In genomic region chr5:67650021-67650420, GRCm38 (mm10) we compare ENCODE assay signal across 30 mouse cellular contexts. TPM values are rescaled to one million over a fixed set of nuclear protein-coding genes. Genes with fewer than 3 reads are reported as not detected.
"Had no signal": no experiment of that assay in that cellular context is flagged by ENCODE, and none has a peak within 500 bp of the region (broad histone marks: within the 10 kb centered on the region; RNA-seq: fewer than 3 reads in every experiment).

No protein-coding gene starts in this region.

- ATAC-seq: forebrain, embryonic 13.5 days; forebrain, embryonic 14.5 days; forebrain, embryonic 15.5 days; forebrain, embryonic 16.5 days; forebrain, postnatal 0 days had no signal

- H3K27me3 ChIP-seq: embryonic facial prominence, embryonic 12.5 days; forebrain, embryonic 13.5 days; forebrain, embryonic 15.5 days had no signal

- H3K9ac ChIP-seq: embryonic facial prominence, embryonic 12.5 days; embryonic facial prominence, embryonic 13.5 days; embryonic facial prominence, embryonic 15.5 days; forebrain, embryonic 12.5 days; forebrain, embryonic 13.5 days; forebrain, embryonic 15.5 days; forebrain, postnatal 0 days had no signal

- DNase-seq: cerebellum, adult 2 months; cerebellum, adult 8-10 months; cerebellum, adult 9-10 months; cerebellum, adult 9-11 months; cerebellum, postnatal 10 days; cerebellum, postnatal 14 days; cerebellum, postnatal 25 days; cerebellum, postnatal 36 days; embryo, embryonic 11 days; forebrain, postnatal 0 days; gastrocnemius, adult 2 months; gastrocnemius, postnatal 10 days; gastrocnemius, postnatal 14 days; gastrocnemius, postnatal 25 days; gastrocnemius, postnatal 36 days; heart, adult 18-20 months; heart, adult 2 months had no signal

- H3K4me2 ChIP-seq: embryonic facial prominence, embryonic 12.5 days; embryonic facial prominence, embryonic 13.5 days; embryonic facial prominence, embryonic 15.5 days; forebrain, embryonic 12.5 days; forebrain, embryonic 13.5 days; forebrain, embryonic 15.5 days had no signal

- H3K36me3 ChIP-seq: embryonic facial prominence, embryonic 10.5 days; embryonic facial prominence, embryonic 12.5 days; embryonic facial prominence, embryonic 13.5 days; embryonic facial prominence, embryonic 15.5 days had no signal

- H3K4me1 ChIP-seq: embryonic facial prominence, embryonic 15.5 days; forebrain, embryonic 13.5 days; forebrain, embryonic 15.5 days had no signal

- H3K27ac ChIP-seq: embryonic facial prominence, embryonic 10.5 days; embryonic facial prominence, embryonic 12.5 days; embryonic facial prominence, embryonic 13.5 days; embryonic facial prominence, embryonic 15.5 days; forebrain, embryonic 10.5 days; forebrain, embryonic 12.5 days; forebrain, embryonic 13.5 days; forebrain, embryonic 15.5 days; gastrocnemius, adult 2 months; heart, adult 2 months had no signal

- H3K9me3 ChIP-seq: embryonic facial prominence, embryonic 10.5 days; embryonic facial prominence, embryonic 12.5 days; embryonic facial prominence, embryonic 13.5 days; embryonic facial prominence, embryonic 15.5 days; forebrain, embryonic 10.5 days; forebrain, embryonic 12.5 days; forebrain, embryonic 15.5 days had no signal

- H3K4me3 ChIP-seq: embryonic facial prominence, embryonic 10.5 days; embryonic facial prominence, embryonic 12.5 days; embryonic facial prominence, embryonic 13.5 days; embryonic facial prominence, embryonic 15.5 days; erythroblast, embryonic 14.5 days; forebrain, embryonic 10.5 days; forebrain, embryonic 12.5 days; forebrain, embryonic 13.5 days; forebrain, embryonic 15.5 days; gastrocnemius, adult 2 months; heart, adult 2 months had no signal

RNA-seq across cellular contexts. Expression of gene Shisa3, which starts 42.3 kb away (rescaled TPM):
- total RNA-seq: common myeloid progenitor, adult 5-6 weeks; granulocyte monocyte progenitor cell, adult 5-6 weeks had no signal
- polyA plus RNA-seq: erythroblast, embryonic 14.5 days had no signal
